Mouse (Mus musculus): ENCODE results near the gene Gm43302.
"Not testable (repeated sequence)": the region's sequence is repeated elsewhere in the genome, so short reads cannot be mapped to it uniquely, and the experiment has no call there.

Gm43302 gene

DNA sequence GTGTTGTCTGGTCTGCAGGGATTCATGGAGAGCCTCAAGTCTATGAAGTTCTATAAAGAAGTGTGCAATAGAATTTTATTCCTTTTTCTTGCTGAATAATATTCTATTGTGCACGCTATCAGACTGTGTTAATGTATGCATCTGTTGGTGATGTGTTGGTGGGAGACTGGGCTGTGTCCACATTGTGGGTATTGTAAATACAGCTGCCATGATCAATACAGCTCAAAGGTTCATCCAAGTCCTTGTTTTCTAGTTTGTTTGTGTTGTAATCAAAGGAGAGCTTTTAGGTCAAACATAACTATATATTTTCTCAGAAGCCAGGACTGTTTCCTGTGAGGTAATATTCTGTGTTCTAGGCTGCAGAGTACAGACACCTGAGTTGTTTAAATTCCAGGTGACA lies 94.3 kb downstream of the Gm43302 start:
- DNase-seq (ENCODE audit: low spot score), result not testable (repeated sequence)

DNA sequence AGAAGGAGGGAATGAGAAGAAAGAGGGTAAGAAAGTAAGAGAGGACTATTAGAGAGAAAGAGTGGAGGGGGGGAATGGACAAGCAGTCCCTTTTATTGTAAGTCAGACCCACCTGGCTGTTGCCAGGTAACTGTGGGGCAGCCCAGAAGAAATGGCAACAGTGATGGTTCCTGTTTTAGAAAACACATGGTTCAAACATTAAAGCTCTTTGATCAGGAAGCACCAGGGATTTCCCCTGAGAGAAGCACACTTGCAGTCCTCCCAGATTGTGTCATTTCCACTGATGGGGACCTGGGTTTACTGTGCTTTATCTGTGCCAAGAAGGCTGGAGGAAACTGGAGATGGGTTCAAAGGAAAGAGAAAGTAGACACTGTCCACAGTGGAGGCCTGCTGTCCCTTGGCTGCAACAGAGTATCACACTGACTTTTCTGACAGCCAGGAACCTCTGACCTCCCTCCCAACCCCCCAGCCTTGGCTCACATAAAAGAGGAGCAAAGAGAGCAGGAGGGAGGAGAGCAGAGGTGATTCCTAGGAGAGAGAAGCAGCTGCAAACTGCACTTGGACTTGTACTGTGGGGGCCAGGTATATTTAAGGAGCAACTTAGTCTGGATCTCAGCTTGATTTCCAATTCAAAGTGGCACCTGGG lies 95.5 kb downstream of the Gm43302 start:
- not testable (repeated sequence) for DNase-seq (ENCODE audit: low spot score)

DNA sequence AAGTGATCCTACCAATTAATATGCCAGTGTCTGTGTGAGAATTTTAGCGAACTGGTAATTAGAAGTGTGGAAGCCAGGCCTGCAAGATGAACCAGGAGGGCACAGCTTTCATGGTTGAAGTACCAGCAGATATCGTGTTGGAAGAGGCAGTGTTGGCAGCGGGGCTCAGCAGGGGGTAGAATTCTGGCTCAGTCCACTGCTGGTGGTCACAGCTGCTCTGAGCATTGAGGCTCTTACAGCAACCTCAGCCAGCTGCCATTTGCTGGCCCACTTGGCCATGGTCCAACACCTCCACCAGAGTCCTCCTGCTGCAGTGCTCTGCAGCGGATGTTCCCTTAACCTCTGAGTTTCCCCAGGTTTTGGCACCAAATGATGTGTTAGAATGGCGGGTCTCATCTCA lies 97.2 kb downstream of the Gm43302 start:
- DNase-seq (ENCODE audit: low spot score), result peak; percentile 33

DNA sequence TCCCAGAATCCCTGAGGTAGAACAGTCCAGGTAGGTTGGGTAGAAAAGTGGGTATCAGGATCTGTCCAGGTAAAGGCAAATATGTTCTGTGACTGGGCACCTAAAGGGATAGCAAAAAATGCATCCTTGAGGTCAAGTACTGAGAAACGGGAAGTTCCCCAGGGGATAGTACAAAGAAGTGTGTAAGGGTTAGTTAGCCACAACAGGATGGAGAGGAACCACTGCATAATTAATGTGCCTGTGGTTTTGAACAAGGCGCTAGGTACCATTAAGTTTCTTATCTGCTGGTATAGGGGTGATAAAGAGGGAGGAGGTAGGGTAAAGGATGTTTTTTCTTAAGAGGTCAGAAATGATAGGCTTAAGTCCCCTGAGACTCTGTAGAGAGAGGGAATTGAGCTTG lies 101.0 kb downstream of the Gm43302 start:
- not testable (repeated sequence) for DNase-seq (ENCODE audit: low spot score)

GRCm38 (mm10) chr5:105181446-105181845 lies 112.0 kb downstream of the Gm43302 start:
- no peak for DNase-seq (ENCODE audit: low spot score)

All from retina, embryonic 14.5 days (tissue).